Mouse (Mus musculus): ENCODE data around the gene Pnma1.

Gene Pnma1

DNA sequence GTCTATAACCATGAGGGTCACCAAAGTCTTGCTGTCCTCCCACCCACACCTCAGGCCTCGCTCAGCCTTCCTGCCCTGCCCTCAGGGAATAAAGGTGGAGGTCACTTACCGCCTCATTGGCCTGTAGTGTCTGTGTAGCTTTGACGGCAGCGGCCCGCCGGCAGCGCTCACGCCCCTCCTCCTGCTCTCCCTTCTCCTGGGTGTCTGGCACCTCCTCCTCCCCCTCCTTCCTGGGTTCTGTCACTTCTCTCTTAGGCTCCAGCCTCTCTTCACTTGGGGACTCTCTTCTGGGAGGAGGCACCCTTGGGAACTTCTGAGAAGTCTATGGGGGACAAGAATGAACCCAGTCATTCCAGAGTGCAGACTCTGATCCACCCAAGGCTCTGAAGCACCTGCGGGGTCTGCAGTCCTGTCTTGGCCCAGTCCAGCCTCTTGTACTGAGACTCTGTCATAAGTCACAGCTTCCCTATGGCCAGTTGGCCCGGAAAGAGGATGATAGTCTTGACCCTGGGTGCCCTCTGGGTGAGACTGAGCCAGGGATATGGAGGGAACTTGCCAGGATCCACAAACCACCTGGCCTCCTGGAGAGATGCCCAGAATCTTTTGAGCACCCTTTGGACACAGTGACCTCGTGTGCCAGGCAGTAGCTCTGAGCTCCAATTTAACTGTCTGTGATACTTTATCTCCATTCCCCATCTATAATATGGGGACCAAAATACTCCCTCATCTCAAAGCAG is 6.7 kb upstream of the Pnma1 start:
- no peak for DNase-seq (ENCODE audit: low read depth, low spot score)

DNA sequence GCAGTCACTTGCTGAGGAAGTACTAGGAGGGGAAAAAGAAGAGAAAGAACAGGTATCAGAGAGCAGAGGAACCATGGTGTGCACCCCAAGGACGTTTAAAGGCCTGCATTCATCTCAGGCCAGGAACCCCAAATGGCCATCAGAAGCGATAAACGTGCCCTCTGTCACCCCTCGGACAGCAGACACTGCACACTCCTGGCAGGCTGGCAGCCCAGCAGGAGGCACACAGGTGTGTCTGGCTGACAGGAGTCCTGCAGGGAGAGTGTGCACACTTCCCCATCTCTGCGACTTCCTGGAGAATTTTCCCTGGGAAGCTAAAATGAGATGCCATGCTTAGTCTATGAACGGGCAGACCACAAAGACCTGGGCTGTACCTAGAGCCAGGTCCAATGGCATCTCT is 5.1 kb upstream of the Pnma1 start:
- no peak for DNase-seq (ENCODE audit: low read depth, low spot score)

DNA sequence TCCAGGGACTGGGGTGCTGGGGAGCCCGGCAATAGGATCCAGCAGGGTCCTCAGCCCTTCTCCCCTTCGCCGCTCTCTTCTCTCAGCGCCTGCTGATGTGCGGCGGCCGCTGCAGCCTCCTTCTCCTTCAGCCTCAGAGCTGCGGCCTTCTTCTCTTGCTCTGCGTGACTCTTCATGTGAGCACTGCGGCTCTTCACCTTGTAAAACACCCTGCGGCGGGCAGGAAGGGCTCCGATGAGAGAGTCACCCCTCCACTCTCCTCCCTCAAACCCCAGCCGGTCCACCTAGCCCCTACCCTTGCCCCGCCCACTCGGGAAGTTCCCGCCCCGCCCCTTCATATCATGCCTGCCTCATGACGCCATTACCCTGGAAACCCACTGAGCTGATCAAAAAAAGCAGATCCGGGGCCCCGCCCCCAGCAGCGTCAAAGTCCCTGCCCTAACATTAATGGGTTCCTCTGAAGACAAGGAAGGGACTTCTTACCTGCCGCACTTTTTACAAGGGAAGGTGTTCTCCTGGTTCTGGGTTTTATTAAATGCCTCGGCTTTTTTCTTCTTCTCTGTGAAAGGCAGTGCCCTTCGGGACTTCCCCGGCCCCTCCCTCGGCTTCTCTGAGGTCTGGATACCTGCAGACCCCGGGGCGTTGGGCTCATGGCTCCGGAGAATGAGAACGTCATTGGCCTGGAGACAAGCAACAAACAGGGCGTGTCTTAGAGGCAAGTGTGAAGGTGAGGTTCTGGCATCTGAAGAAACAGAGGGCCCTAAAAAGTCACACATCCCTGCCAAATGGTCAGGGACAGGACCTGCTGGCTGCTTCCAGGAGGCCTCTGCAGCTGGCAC is 4.3 kb upstream of the Pnma1 start:
- no peak for DNase-seq (ENCODE audit: low read depth, low spot score)

DNA sequence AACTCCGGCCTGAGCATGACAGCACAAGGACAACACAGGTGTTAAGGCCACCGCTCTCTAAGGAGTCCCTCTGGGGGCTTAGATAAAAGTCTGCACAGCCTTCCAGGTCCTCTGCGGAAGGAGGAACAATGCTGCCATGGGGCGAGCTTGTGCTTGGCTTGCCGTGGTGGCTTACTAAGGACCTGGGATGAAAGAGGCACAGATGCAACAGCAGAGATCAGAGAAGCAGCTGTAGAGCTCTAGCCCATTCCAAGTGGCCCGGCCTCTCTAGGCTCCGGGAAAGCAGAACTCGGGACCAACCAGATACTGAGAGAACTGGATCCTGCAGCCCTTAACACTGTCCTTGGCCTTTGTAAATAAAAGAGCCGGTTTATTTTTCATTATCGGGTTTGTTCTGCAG is 3.6 kb upstream of the Pnma1 start:
- no peak for DNase-seq (ENCODE audit: low read depth, low spot score)

DNA sequence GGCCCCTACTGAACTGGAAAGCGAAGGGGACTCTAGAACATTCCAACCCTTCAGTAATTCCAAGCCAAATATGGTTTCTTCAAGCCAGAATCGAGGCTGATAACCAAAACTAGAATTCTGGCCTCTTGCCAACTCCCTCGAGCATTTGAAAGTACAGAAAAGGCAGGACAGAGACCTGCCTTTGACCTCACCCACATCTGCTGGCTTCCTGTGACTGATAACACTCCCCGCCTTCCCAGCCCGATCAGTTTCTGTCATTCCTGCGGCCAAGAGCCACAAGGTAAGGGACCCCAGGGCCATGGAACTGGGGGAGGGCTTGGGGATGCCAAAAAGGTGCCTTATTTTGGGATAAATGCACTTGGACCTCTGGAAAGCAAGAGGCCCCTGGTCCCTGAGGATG is 2.7 kb upstream of the Pnma1 start:
- no peak for DNase-seq (ENCODE audit: low read depth, low spot score)

DNA sequence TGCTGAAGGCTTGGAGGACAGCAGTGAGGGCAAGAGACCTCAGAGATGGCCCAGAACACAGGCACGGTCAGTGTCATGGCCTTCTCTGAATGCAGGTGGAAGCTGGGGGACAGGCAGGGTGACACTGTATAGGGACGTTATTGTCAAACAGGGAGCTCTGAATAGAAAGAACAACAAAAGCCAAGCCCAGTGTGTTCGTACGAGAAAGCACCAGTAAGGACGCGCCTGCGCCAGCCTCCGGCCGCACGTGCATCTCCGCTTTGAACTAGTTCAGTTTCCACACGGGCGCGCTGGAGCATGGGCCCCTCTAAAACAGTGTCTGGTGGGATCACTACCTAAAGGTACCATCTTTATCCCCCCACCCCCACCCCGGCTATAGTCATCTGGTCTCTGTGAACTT is 1.7 kb upstream of the Pnma1 start:
- DNase-seq (ENCODE audit: low read depth, low spot score) = no peak

DNA sequence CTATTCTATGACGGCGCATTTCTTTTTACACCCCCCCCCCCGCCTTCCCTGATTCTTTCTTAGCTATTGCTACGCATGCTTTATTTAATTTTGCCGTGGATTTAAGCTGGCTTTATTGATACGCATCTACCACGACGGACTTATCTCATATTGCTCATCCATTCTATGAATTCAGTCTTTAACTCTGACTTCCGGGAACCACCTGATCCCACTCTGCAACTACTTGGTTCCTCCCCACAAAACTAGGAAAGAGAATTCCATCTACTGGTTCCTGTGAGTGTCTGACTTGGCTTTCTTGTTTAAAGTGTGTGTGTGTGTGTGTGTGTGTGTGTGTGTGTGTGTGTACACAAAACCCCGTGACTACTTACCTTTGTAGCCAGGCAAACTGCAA is 328 bp upstream of the Pnma1 start:
- DNase-seq (ENCODE audit: low read depth, low spot score) = no peak

DNA sequence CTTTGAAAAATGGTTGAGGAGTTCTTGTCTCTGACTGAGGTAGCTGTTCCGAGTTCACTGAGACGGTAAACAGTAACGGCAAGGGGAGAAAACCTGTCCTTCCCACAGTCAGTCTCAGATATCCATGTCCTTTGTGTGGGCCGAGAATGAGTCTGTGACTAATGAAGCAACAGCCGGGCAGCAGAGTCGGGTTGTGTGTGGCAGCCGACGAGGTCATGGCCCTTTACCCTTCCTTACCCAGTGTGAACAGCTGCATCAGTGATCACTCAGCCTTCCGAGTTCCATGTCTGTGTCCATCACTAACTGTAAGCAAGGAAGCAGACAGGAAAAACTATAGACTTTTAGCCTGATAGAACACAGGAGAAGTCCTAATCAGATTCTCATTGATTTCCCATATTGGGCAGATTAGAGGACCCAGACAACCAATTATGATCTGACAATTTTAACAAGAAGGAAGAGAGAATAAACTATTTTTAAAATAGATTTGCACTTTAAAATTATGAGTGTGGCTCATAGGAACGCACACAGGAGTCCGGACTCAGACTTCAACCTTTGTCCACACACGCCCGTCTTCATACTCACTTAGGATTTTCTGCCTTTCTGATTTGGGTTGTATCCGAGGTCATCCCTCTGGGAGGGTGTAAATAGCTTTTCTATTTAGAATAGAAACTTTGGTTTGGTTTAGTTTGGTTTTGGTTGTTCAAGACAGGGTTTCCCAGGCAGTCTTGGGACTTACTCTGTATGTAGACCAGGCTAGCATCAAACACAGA is 5.8 kb downstream of the Pnma1 start:
- peak; percentile 53 for DNase-seq (ENCODE audit: low read depth, low spot score)

DNA sequence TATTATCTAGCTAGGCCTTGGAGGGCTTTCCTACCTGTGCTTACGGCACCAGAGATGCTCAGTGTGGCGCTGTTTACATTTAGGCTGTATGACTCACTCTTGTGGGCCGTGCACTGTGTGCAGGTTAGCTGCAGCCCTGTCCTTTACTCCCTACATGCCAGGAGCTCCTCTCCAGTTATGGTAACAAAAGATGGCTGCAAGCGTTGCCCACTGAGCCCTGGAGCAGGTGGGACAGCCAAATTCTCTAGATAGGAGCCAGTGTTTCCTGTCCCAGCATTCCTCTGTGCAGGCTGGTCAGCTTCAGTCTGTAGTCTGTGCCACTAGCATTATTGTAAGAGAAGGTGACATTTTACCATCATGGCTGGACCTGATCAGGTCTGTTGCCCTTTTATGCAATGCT is 7.0 kb downstream of the Pnma1 start:
- DNase-seq (ENCODE audit: low read depth, low spot score) = no peak

DNA sequence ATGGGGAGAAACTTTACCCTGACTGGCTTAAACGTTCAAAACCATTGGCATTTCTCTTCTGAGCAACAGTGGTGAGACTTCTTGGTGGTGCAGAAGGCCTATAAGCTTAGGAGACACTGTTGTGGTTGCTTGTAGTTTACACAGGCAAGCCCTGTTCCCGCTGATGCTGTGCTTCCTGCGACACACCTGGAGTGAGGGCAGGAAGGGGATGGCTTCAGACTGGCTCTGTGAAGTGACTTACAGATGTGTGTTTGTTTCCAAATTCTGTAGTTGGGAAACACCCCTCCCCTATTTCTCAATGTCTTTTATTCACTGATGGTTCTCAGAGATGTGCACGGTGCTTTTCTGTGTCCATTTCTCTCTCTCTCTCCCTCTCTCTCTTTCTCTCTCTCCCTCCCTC is 8.2 kb downstream of the Pnma1 start:
- DNase-seq (ENCODE audit: low read depth, low spot score) = no peak

DNA sequence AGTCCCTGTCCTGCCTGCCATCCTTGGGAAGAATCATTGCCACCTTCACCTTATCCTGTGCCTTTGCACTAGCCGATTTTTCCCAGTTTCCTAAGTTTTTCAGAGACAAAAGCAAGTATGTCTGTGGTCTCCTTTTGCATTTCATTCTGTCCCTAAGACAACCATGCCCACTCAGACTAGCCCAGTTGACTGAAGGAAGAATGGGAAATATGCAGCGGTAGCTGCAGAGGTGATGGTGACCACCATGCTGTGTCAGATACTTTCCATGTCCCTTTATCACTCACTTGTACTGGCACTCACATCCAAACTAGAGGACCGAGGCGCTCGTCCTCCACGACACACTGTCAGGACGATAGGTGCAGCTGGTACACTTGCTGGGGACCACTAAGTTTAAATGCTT is 11.2 kb downstream of the Pnma1 start:
- DNase-seq (ENCODE audit: low read depth, low spot score) = no peak

DNA sequence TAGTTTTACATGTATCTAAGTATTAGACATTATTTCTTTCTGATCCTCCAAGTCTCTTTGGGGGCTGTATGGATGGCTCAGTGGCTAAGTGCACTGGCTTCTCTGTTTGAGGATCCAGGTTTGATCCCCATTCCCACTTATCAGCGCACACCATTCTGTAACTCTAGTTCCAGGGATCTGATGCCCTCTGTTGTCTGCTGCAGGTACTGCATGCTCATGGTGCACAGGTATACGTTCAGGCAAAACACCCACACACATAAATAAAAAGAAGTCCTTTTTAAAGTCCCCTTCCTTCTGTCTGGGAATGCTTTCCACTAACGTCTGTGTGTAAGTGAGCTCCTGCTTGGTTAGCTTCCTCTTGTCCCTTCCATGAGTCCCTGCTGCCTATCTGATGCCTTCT is 16.0 kb downstream of the Pnma1 start:
- DNase-seq (ENCODE audit: low read depth, low spot score) = peak; percentile 50

DNA sequence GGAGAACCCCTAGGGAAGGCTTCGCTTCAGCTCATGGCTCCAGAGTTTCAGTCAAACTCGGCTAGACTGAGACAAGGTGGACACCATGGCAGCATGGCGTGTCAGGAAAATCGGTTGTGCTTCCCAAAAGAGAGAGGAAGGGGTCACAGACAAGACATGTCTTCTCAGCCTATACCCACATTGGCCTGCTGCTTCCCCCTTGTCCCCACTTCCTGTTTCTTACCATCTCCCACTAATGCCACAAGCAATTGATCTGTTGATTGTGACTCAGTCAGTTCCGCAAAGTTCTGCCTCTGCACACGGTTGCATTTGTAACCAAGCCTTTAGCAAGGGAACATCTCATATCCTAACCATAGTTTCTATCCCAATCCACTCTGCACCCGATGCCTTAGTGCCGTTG is 18.4 kb downstream of the Pnma1 start:
- DNase-seq (ENCODE audit: low read depth, low spot score) = no peak

DNA sequence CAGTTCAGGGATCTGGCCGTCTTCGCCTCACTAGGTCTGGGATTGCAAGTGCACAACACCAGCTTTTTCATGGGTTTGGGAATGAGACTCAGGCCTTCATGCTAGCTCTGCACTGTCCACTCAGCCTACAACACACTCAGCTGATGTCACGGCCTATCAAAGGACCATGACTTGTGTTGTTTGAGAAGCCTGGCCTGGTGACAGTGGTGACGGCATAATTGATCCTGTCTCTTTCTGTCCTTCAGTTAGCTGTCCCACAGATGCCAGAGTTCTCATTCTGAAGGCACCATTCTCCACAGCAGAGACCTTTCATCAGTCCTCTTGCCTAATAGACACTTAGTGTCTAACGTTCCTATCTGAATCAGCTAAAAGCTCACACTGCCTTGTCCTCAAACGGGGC is 19.7 kb downstream of the Pnma1 start:
- DNase-seq (ENCODE audit: low read depth, low spot score) = no peak

DNA sequence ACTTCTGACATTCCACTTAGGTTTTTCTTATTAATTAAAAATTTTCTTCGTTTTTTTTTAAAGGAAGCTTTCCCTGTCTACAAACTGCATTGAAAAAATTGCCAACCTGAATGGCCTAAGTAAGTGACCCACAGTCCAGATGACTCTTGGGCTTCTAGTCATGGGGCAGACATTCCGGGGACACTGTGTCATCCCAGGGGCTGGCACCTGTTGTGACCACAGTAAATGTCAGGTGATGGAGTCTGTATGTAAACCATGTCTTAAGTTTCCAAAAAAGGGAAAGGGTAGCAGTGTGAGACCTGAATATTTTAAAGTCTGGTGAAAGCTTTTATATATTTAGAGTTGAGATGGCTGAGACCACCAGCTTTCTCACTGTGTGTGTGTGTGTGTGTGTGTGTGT is 21.4 kb downstream of the Pnma1 start:
- no peak for DNase-seq (ENCODE audit: low read depth, low spot score)

DNA sequence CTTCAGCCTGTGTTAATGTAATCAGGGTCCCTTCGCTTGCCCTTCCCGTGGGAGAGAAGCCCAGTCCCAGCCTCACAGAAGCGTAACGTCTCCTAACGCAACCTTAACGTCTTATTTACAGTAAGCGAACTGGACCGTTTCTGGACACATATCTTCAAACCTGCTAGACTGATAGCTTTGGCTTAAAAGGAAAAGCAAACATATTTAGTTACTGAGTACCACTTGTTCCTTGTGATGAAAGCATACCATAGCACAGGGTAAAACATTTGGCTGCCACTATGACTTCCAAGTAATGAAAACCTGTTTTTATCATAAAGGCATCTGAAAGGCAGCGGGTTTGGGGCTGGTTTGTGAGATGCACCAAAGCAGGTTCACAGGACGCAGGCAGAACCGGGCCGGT is 22.4 kb downstream of the Pnma1 start:
- DNase-seq (ENCODE audit: low read depth, low spot score) = no peak

DNA sequence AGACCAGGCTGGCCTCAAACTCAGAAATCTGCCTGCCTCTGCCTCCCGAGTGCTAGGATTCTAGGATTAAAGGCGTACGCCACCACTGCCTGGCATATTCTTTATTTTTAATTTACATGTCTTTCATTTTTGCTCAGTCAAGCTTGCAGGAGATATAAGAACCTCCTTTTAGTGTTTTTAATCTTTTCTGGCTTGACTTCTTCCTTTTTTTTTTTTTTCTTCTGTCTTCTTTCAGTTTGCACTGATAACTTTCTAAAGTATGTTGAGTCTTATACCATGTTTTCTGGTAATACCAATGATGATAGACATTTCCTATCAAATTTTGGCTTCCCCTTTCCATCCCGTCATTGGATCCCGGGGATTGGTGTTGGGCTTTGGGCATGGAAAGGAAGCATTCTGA is 28.7 kb downstream of the Pnma1 start:
- DNase-seq (ENCODE audit: low read depth, low spot score) = no peak

DNA sequence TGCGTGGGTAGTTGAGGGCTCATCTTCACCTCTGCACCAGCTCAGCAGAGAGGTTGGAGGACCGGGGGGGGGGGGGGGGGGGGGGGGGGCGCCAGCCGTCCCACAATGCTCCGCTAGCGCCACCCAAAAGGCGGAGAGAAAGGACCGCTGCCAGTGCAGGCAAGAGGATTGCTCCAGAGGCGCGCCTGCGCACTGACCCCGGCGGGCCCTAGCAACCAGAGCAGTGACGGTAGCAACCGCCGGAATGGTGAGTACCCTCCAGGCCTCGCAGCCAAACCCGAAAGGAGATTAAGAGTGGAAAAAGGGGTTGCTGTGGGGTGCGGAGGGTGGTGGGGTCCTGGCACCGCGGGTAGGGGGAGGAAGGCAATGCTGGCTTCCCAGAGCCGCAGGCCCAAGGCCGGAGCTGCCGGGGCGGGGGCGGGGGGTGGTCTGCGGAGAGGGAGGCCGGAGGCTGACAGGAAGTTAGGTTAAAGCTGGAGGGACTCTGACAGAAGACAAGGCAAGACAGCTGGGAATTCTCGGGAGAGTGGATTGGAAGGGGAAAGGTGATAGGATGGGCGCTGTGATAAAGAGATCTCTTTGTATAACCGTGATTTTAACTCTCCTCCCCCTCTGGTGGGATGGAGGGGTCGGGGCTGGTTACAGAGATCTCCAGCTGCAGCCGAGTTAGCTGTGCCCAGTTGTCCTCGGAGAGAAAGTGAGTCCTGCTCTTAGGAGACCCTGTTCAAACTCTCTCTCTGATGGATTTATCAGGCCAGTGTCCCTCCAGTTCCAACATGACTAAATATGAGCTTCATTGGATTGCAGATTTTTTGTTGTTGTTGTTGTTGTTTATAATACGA is 33.9 kb downstream of the Pnma1 start, which contains the start of gene Dnal1:
TSS of gene Dnal1 (plus strand) at position 214 of the 842 bp plus-strand sequence.
- DNase-seq (ENCODE audit: low read depth, low spot score) = peak; percentile 95

DNA sequence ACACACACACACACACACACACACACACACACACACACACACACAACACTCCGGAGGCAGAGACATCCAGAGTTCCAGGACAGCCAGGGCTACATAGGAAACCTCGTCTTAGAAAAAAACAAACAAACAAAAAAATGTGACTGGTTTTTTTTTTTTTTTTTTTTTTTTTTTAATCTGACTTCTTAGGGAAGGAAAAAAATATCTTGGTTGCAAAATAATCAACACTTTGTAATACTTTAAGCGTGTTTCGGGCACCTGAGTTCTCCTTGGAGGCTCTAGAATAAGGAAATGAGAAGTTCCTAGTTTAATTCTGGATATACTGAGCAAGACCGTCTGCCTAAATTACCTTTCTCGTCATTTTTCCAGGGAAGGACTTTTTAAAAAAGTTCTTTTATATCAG is 34.6 kb downstream of the Pnma1 start:
- no peak for DNase-seq (ENCODE audit: low read depth, low spot score)

DNA sequence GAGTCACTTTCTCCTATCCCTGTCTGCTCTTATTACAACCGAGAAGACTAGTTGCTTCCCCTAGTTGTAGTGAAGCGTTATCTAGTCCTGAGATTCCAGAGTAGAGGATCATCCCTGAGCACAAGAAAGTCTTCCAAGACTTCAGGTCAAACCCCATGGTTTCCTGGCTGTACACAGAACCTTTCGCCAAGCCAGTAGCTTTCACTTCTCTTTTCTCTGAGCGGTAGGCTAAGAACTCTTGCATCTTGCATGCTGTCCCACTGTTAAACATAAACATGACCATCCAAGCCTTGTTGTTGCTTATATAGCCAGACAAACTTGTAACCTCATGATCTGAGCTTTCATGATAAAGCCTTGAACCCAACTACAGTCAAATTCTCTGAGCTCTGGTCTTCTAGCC is 37.5 kb downstream of the Pnma1 start:
- no peak for DNase-seq (ENCODE audit: low read depth, low spot score)

DNA sequence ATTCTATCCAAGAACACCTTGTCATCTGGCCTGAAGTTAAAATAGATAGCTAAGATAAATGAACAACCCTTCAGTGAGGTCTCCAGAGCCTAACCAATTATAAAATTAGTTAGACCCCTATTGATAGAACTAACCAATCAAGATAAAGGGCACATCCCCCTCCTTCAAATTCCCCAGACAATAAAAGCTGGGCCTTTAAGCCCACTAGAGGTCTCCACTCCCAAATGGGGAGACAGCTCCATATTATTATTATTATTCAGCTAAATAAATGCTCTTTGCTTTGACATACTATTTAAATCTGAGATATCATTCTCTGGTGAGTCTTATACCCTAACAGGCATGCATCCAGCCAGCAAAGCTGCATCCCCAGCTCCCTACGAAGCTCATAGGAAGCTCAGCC is 38.4 kb downstream of the Pnma1 start:
- no peak for DNase-seq (ENCODE audit: low read depth, low spot score)

DNA sequence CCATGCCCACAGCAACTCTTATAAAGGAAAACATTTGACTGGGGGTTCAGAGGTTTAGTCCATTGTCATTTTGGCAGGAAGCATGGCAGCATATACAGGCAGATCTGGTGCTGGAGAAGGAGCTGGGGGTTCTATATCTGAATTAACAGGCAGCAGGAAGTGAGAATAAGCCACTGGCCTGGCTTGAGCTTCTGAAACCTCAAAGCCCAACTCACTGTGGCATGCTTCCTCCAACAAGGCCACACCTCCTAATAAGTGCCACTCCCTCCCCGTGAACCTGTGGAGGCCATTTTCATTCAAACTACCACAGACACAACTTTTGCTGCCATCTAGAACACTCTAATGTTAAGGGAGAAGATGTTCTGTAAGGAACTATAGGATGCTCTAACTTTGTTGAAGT is 40.6 kb downstream of the Pnma1 start:
- no peak for DNase-seq (ENCODE audit: low read depth, low spot score)

All from mesoderm, embryonic 11.5 days (tissue).